Mouse (Mus musculus) cortical plate, adult 2 months (tissue): ENCODE measurements around the gene Rad51b. TPM values are rescaled to one million over a fixed set of nuclear protein-coding genes. Genes with fewer than 3 reads are reported as not detected.

Experiments used
- H3K27ac ChIP-seq: fragments of 200-500 bp; 2 replicates; pipeline ENCODE4 v1.5.1; 2012; ENCODE audit warnings: low read length, control low read depth, inconsistent platforms; ENCODE audit not compliant: insufficient read depth
- H3K4me1 ChIP-seq: fragments of 200-500 bp; 2 replicates; pipeline ENCODE4 v1.6.1; 2011; ENCODE audit warnings: low read length; ENCODE audit not compliant: control insufficient read depth, insufficient read depth
- H3K4me3 ChIP-seq: fragments of 200-500 bp; 2 replicates; pipeline ENCODE4 v1.5.1; 2011; ENCODE audit warnings: mild to moderate bottlenecking, low read length, control low read depth; ENCODE audit not compliant: insufficient read depth
- CTCF ChIP-seq: fragments of 200-500 bp; IDR thresholded peaks from 2 replicates; pipeline ENCODE4 v1.5.1; 2011; ENCODE audit warnings: mild to moderate bottlenecking, control low read depth, low read length; ENCODE audit not compliant: insufficient read depth; ENCODE audit errors: extremely low read depth
- POLR2A ChIP-seq: fragments of 200-500 bp; IDR thresholded peaks from 2 replicates; pipeline ENCODE4 v1.6.1; 2011; ENCODE audit warnings: mild to moderate bottlenecking, low read length, control low read depth; ENCODE audit not compliant: insufficient read depth; ENCODE audit errors: extremely low read depth
- polyA plus RNA-seq: library from polyadenylated mRNA; depleted of rRNA; stranded (reverse); fragments of >200 nt; gene quantifications from 2 replicates; pipeline ENCODE4 v1.2.3, GENCODE M21; 2012

The Rad51b gene
- polyA plus RNA-seq, 1 experiment = 0.17 TPM

DNA sequence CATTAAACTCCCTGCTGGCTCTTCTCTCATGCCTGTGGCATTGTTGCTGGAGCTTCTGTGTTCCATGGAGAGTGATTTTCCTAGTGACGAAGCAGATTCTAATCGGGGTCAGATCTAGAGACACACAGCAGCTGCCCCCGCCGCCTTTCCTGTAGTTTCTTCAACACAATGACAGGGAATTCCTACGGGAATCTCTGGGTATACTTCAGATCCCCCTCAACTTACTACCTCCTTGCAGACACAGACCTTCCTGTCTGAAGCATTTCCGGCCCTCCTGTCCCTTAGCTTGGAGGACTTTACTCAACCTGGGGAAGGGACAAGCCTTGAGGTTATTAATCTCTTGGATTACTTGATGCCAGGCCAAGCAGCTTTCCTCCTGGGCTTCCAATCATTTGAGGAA is 499.2 kb downstream of the Rad51b start:
- no peaks in the 10 kb centered on the region for H3K4me1 ChIP-seq
- no peak overlapping the region for H3K27ac ChIP-seq
- no peak overlapping the region for H3K4me3 ChIP-seq
- TF ChIP-seq POLR2A (no peak), CTCF (no peak)

DNA sequence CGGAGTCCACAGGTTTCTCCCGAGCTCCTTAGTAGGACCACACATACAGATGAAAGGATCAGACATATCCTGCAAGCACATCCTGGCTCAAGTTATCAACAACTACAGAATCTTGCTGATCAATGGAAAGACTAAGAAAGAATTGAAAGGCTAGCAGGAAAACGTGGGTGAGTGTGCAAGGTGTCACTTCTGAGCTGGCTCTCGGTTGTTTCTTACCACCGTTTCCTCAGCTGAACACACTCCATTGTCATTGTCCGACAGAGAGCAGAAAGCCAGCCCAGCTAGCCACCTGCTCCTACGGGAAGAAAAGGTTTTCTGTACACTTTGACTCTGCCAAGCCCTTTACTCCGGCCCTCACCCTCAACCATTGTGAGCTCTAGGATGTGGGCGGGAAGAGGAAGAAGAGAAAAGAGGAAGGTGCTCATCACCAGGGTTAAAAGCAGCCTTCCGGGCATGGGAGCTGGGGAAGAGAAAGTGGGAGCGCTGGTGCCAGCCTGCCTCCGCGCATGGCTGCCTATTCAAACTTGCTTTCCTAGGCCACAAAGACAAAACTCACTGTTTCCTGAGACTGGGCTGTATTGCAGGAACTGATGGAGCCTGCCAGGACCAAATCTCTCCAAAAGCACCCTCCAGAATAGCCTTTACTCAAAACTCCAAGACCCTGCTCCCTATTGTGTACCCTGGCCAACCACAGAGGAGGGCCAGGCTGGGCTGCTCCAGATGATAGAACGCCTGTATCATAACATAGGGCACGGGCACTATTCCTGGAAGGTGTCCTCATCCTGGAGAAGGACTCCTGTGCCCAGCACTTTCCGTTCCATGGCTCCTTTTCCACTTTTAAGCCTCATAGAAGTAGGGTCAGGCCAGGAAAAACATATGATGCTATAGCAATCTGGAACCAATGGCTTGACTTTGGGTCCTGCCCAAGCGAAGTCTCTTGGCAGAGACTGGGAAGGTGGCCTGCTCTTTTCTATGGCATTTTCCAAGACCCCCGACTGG is 500.0 kb downstream of the Rad51b start:
- Histone ChIP-seq H3K4me1 (no peaks in the 10 kb centered on the region), H3K4me3 (no peak overlapping the region), H3K27ac (no peak overlapping the region)
- no peak for TF ChIP-seq POLR2A
- no peak for TF ChIP-seq CTCF

DNA sequence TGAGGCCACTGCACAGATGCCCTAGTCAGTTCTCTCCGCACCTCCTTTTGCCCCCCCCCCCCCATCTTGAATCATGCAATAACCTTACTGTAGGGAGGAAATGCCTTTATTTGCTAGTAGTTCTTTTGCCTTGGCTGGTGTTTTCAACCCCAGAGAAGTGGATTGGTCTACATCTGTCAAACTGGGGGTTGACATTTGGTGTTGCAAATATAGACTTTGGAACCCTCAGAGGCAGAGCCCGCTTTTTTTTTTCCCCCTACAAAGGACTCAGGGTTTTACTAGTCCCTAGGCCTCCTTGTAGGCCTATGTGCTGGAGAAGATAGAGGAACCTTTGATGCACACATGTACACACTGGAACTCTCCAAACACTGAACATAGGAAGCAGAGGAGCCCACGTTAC is 501.4 kb downstream of the Rad51b start:
- no peak overlapping the region for H3K4me3 ChIP-seq
- H3K27ac ChIP-seq = no peak overlapping the region
- TF ChIP-seq POLR2A (no peak), CTCF (no peak)
- no peaks in the 10 kb centered on the region for H3K4me1 ChIP-seq

DNA sequence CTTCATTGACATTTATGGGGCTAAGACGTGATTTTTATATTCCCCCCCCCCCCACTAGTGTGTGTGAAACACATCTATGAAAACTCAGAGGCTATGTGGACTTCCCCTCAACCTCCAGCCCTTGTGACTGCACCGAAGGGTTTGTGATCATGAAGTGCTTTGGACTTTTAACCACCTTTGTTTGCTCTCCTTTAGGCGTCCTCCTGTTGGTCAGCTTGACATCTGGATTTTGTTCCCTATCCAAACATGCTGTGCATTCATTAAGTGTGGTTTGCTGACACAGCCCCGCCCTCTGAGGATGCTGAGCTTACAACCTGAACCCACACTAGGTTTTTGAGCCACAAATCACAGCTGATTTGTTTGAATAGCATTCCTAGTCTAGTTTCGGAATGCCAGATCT is 502.3 kb downstream of the Rad51b start:
- TF ChIP-seq CTCF (no peak), POLR2A (no peak)
- H3K27ac ChIP-seq = no peak overlapping the region
- H3K4me3 ChIP-seq = no peak overlapping the region
- H3K4me1 ChIP-seq = no peaks in the 10 kb centered on the region

DNA sequence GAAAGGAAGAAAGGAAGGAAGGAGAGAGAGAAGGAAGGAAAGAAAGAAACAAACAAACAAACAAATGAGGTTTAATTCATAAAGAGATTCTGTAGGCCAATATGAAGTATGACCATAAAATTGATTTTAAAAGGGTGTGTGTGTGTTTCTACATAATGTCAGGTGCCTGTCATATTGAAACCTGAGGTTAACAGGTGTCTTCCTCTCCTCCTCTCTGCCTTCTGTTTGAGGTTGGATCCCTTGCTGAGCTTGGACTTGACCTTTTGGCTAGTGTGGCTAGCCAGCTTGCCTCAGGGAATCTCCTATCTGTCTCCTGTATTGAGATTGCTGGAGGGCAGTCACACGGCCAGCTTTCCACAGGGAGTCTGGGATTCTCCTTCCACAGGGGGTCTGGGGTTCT is 506.6 kb downstream of the Rad51b start:
- Histone ChIP-seq H3K4me3 (no peak overlapping the region), H3K4me1 (no peaks in the 10 kb centered on the region), H3K27ac (no peak overlapping the region)
- TF ChIP-seq CTCF = no peak
- no peak for TF ChIP-seq POLR2A

DNA sequence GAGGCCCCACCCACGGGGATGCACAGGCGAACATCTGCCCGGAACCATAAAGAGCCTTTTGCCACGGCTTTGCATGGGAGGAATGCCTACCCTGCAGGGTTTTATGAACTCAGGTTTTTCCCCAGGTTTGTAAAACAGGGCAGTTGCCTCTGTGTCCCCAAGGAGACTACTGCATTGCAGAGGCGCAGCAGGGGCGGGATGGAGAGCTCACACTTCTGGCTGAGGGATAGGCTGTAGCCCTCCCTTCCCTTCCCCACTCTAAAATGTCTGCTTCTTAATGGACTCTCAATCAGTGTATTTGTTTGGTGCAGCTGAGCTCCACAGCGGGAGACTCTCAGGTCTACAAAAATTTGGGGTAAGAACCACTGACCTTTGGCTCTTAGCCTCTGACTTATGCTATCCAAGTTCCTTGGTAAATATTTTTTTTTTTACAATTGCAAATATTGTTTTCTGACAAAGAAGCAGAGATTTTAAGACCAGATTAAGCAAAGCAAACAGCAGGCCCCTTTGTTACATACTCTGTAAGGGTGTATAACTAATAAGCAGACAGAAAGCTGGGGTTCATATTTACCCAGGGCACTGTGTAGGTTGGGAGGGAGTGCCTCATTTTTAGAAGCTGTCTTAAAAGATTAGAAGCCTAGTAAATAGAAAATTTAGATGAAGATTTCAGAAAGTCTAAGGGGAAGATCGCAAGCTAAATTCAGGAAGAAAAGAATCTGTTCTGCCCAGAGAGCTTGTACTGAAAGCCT is 507.9 kb downstream of the Rad51b start:
- H3K4me1 ChIP-seq = no peaks in the 10 kb centered on the region
- H3K27ac ChIP-seq = no peak overlapping the region
- no peak overlapping the region for H3K4me3 ChIP-seq
- no peak for TF ChIP-seq POLR2A

DNA sequence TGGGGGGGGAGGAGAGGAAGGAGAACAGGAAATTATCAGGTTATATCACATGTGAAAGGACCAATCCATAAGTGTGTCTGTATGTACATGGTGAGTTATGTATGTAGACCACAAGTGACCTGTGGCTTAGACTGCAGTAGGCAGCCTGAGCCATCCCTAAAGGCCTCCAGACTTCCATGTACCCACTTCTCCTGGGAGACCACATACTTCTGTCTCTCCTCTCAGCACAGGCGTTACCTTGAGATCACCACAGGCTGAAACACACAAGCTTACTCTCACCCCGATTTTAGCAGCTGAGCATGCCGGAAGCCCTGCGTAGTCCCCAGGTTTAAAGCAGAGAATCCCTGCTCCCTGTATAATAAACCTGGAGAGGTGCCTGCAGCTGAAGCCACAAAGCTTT is 509.9 kb downstream of the Rad51b start:
- TF ChIP-seq POLR2A (no peak), CTCF (no peak)
- no peak overlapping the region for H3K4me3 ChIP-seq
- no peaks in the 10 kb centered on the region for H3K4me1 ChIP-seq
- H3K27ac ChIP-seq = no peak overlapping the region

DNA sequence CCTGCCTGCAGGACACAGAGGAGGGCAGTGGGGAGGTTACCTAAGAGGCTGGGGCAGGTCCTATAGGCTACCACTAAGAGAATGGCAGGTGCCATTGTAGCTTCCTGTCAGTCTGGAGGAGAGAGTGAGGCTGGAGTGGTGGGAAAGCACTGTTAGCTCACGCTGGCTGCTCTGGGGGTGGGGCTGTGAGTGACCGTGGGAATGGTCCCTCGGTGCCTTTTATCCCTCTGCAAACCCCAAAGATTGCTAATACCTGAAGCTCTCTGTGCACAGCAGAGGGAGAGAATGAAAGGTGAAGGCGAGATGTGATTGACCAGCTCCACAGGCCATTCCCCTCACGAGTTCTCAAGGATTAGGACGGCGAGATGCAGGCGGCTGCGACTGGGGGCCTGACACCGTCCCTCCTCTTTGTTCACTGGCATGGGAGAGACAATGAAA is 510.3 kb downstream of the Rad51b start:
- Histone ChIP-seq H3K4me3 (no peak overlapping the region), H3K4me1 (no peaks in the 10 kb centered on the region), H3K27ac (no peak overlapping the region)
- TF ChIP-seq CTCF (no peak), POLR2A (no peak)

DNA sequence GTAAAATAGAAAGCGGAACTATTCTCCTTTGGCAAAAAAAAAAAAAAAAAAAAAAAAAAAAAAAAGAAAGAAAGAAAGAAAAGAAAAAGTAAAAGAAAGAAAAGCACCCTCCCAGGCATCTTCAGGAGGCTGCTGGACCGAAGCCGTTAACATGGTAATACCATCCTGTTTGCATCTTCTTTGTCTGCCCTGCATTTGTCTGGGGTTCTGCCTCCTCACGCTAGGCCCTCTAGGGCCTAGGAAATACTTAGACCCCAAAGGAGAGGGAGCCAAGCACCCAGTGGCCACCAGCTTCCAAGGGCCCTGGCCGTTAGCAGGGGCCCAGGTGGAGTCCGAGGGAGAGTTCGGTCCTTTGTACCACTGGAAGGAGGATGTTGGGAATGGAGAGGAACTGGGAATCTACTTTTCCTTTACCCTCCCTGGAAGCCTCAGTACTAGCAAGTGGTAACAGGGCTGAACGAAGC is 510.9 kb downstream of the Rad51b start:
- no peaks in the 10 kb centered on the region for H3K4me1 ChIP-seq
- no peak overlapping the region for H3K27ac ChIP-seq
- H3K4me3 ChIP-seq = no peak overlapping the region
- TF ChIP-seq POLR2A = no peak
- TF ChIP-seq CTCF = no peak
